Mouse (Mus musculus): ENCODE measurements around the gene Mogs. TPM values are rescaled to one million over a fixed set of nuclear protein-coding genes. Genes with fewer than 3 reads are reported as not detected.
A peak's percentile ranks its signal among the peaks of the same experiment; 100 is the strongest.

Mogs gene
- polyA plus RNA-seq, 1 experiment: 32.5 TPM

- Histone ChIP-seq H3K79me3 (ENCODE audit: low read depth) (peaks cover 24% of the 10 kb centered on the region), H3K4me3 (ENCODE audit: insufficient read depth, poor library complexity, severe bottlenecking) (no peak overlapping the region), H3K36me3 (ENCODE audit: control insufficient read depth, insufficient read depth) (peaks cover 28% of the 10 kb centered on the region), H3ac (ENCODE audit: control insufficient read depth, insufficient read length, low read depth) (no peak overlapping the region), H3K79me2 (ENCODE audit: control insufficient read depth, insufficient read depth) (peaks cover 62% of the 10 kb centered on the region), H3K27me3 (ENCODE audit: control insufficient read depth, insufficient read depth, insufficient read length) (no peaks in the 10 kb centered on the region)
- TF ChIP-seq CEBPB (IDR thresholded peaks at IDR 0.05; ENCODE audit: low read depth) (no peak), MYOG (IDR thresholded peaks at IDR 0.05; ENCODE audit: control insufficient read depth, extremely low read depth, insufficient read length) (no peak), MYOD1 (IDR thresholded peaks at IDR 0.05; ENCODE audit: control insufficient read depth, insufficient read length, low read depth) (no peak), MAX (IDR thresholded peaks at IDR 0.05) (no peak), CTCF (IDR thresholded peaks at IDR 0.05; ENCODE audit: control insufficient read depth, insufficient read depth, insufficient read length) (no peak), USF1 (IDR thresholded peaks at IDR 0.05; ENCODE audit: low read depth) (no peak), FOSL1 (IDR thresholded peaks at IDR 0.05; ENCODE audit: insufficient read depth, low read length, poor library complexity, severe bottlenecking) (no peak)
Measured at GRCm38 (mm10) chr6:83117165-83117438, 1.8 kb downstream of the Mogs start.

DNA sequence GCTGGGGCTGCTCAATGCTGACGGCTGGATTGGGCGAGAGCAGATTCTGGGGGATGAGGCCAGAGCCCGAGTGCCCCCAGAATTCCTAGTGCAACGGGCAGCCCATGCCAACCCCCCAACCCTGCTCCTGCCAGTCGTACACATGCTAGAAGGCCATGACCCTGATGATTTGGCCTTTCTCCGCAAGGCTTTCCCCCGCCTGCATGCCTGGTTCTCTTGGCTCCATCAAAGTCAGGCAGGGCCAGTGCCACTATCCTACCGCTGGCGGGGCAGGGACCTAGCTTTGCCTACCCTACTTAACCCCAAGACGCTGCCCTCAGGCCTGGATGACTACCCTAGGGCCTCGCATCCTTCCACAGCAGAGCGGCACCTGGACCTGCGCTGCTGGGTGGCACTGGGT is 2.3 kb downstream of the Mogs start:
- no peak overlapping the region for H3K4me3 ChIP-seq (ENCODE audit: insufficient read depth, poor library complexity, severe bottlenecking)
- peaks cover 24% of the 10 kb centered on the region for H3K79me3 ChIP-seq (ENCODE audit: low read depth)
- peaks cover 67% of the 10 kb centered on the region for H3K79me2 ChIP-seq (ENCODE audit: control insufficient read depth, insufficient read depth)
- TF ChIP-seq CEBPB (IDR thresholded peaks at IDR 0.05; ENCODE audit: low read depth) (no peak), MAX (IDR thresholded peaks at IDR 0.05) (no peak), MYOG (IDR thresholded peaks at IDR 0.05; ENCODE audit: control insufficient read depth, extremely low read depth, insufficient read length) (no peak), FOSL1 (IDR thresholded peaks at IDR 0.05; ENCODE audit: insufficient read depth, low read length, poor library complexity, severe bottlenecking) (no peak), CTCF (IDR thresholded peaks at IDR 0.05; ENCODE audit: control insufficient read depth, insufficient read depth, insufficient read length) (no peak), MYOD1 (IDR thresholded peaks at IDR 0.05; ENCODE audit: control insufficient read depth, insufficient read length, low read depth) (no peak), USF1 (IDR thresholded peaks at IDR 0.05; ENCODE audit: low read depth) (no peak)
- H3K27me3 ChIP-seq (ENCODE audit: control insufficient read depth, insufficient read depth, insufficient read length): no peaks in the 10 kb centered on the region
- no peak overlapping the region for H3ac ChIP-seq (ENCODE audit: control insufficient read depth, insufficient read length, low read depth)
- H3K36me3 ChIP-seq (ENCODE audit: control insufficient read depth, insufficient read depth): peaks cover 28% of the 10 kb centered on the region

DNA sequence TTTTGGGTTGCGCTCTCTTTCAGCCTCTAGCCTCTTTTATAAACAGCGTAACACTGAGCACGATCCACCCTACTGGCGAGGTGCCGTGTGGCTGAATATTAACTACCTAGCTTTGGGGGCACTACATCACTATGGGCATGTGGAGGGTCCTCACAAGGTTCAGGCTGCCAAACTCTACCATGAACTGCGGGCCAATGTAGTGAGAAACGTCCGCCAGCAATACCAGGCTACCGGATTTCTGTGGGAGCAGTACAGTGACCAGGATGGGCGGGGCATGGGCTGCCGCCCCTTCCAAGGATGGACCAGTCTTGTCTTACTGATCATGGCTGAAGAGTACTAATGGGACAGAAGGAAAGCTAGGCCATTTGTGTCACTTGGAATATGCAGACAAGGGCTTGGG is 3.1 kb downstream of the Mogs start:
- peaks cover 75% of the 10 kb centered on the region for H3K79me2 ChIP-seq (ENCODE audit: control insufficient read depth, insufficient read depth)
- no peak for TF ChIP-seq MAX (IDR thresholded peaks at IDR 0.05)
- no peak for TF ChIP-seq FOSL1 (IDR thresholded peaks at IDR 0.05; ENCODE audit: insufficient read depth, low read length, poor library complexity, severe bottlenecking)
- TF ChIP-seq MYOG (IDR thresholded peaks at IDR 0.05; ENCODE audit: control insufficient read depth, extremely low read depth, insufficient read length): no peak
- TF ChIP-seq CEBPB (IDR thresholded peaks at IDR 0.05; ENCODE audit: low read depth): no peak
- TF ChIP-seq CTCF (IDR thresholded peaks at IDR 0.05; ENCODE audit: control insufficient read depth, insufficient read depth, insufficient read length): no peak
- no peak for TF ChIP-seq USF1 (IDR thresholded peaks at IDR 0.05; ENCODE audit: low read depth)
- no peak for TF ChIP-seq MYOD1 (IDR thresholded peaks at IDR 0.05; ENCODE audit: control insufficient read depth, insufficient read length, low read depth)
- H3ac ChIP-seq (ENCODE audit: control insufficient read depth, insufficient read length, low read depth): no peak overlapping the region
- H3K4me3 ChIP-seq (ENCODE audit: insufficient read depth, poor library complexity, severe bottlenecking): no peak overlapping the region
- H3K36me3 ChIP-seq (ENCODE audit: control insufficient read depth, insufficient read depth): peaks cover 28% of the 10 kb centered on the region
- peaks cover 25% of the 10 kb centered on the region for H3K79me3 ChIP-seq (ENCODE audit: low read depth)
- H3K27me3 ChIP-seq (ENCODE audit: control insufficient read depth, insufficient read depth, insufficient read length): no peaks in the 10 kb centered on the region

GRCm38 (mm10) chr6:83118825-83119733 is 3.8 kb downstream of the Mogs start:
- Histone ChIP-seq H3K4me3 (ENCODE audit: insufficient read depth, poor library complexity, severe bottlenecking) (no peak overlapping the region), H3K36me3 (ENCODE audit: control insufficient read depth, insufficient read depth) (peaks cover 28% of the 10 kb centered on the region), H3K27me3 (ENCODE audit: control insufficient read depth, insufficient read depth, insufficient read length) (no peaks in the 10 kb centered on the region), H3K79me2 (ENCODE audit: control insufficient read depth, insufficient read depth) (peaks cover 81% of the 10 kb centered on the region), H3ac (ENCODE audit: control insufficient read depth, insufficient read length, low read depth) (no peak overlapping the region), H3K79me3 (ENCODE audit: low read depth) (peaks cover 26% of the 10 kb centered on the region)
- no peak for TF ChIP-seq FOSL1 (IDR thresholded peaks at IDR 0.05; ENCODE audit: insufficient read depth, low read length, poor library complexity, severe bottlenecking)
- no peak for TF ChIP-seq MYOD1 (IDR thresholded peaks at IDR 0.05; ENCODE audit: control insufficient read depth, insufficient read length, low read depth)
- no peak for TF ChIP-seq CTCF (IDR thresholded peaks at IDR 0.05; ENCODE audit: control insufficient read depth, insufficient read depth, insufficient read length)
- no peak for TF ChIP-seq MYOG (IDR thresholded peaks at IDR 0.05; ENCODE audit: control insufficient read depth, extremely low read depth, insufficient read length)

GRCm38 (mm10) chr6:83119734-83120051 is 4.4 kb downstream of the Mogs start:
- TF ChIP-seq CTCF (IDR thresholded peaks at IDR 0.05; ENCODE audit: control insufficient read depth, insufficient read depth, insufficient read length): no peak
- TF ChIP-seq MAX (IDR thresholded peaks at IDR 0.05): no peak
- TF ChIP-seq FOSL1 (IDR thresholded peaks at IDR 0.05; ENCODE audit: insufficient read depth, low read length, poor library complexity, severe bottlenecking): no peak
- TF ChIP-seq MYOD1 (IDR thresholded peaks at IDR 0.05; ENCODE audit: control insufficient read depth, insufficient read length, low read depth): no peak
- no peak for TF ChIP-seq CEBPB (IDR thresholded peaks at IDR 0.05; ENCODE audit: low read depth)
- TF ChIP-seq USF1 (IDR thresholded peaks at IDR 0.05; ENCODE audit: low read depth): no peak
- TF ChIP-seq MYOG (IDR thresholded peaks at IDR 0.05; ENCODE audit: control insufficient read depth, extremely low read depth, insufficient read length): no peak
- peaks cover 81% of the 10 kb centered on the region for H3K79me2 ChIP-seq (ENCODE audit: control insufficient read depth, insufficient read depth)
- H3K79me3 ChIP-seq (ENCODE audit: low read depth): peaks cover 24% of the 10 kb centered on the region
- no peaks in the 10 kb centered on the region for H3K27me3 ChIP-seq (ENCODE audit: control insufficient read depth, insufficient read depth, insufficient read length)
- H3K4me3 ChIP-seq (ENCODE audit: insufficient read depth, poor library complexity, severe bottlenecking): no peak overlapping the region
- H3ac ChIP-seq (ENCODE audit: control insufficient read depth, insufficient read length, low read depth): peak overlapping the region; percentile 13
- H3K36me3 ChIP-seq (ENCODE audit: control insufficient read depth, insufficient read depth): peaks cover 28% of the 10 kb centered on the region
